Mouse (Mus musculus) hindbrain, embryonic 14.5 days (tissue): ENCODE results near the gene Mup12. TPM values are rescaled to one million over a fixed set of nuclear protein-coding genes. Genes with fewer than 3 reads are reported as not detected.
"Not testable (repeated sequence)": the region's sequence is repeated elsewhere in the genome, so short reads cannot be mapped to it uniquely, and the experiment has no call there.

ENCODE experiments used
- ATAC-seq: fragments of 200-750 bp; cut with Nextera tagmentation; 2 replicates; pipeline ENCODE4 v1.8.0; 2017; ENCODE audit warnings: moderate number of reproducible peaks, mild to moderate bottlenecking, moderate TSS enrichment, moderate library complexity; ENCODE audit not compliant: low FRiP score
- DNase-seq: peaks from one replicate; pipeline ENCODE4 v3.0.0-alpha.2; 2015; ENCODE audit warnings: low spot score
- H3K27ac ChIP-seq: fragments of 300-500 bp; sonication (generic); 2 replicates; pipeline ENCODE4 v1.5.1; 2014; ENCODE audit warnings: mild to moderate bottlenecking, moderate library complexity
- H3K27me3 ChIP-seq: fragments of 300-500 bp; sonication (generic); 2 replicates; pipeline ENCODE4 v1.6.1; 2014; ENCODE audit warnings: mild to moderate bottlenecking, low read length, mixed read lengths; ENCODE audit not compliant: control insufficient read depth, insufficient read depth
- H3K36me3 ChIP-seq: fragments of 300-500 bp; sonication (generic); replicated peaks from 2 replicates; pipeline ENCODE4 v1.6.1; 2014; ENCODE audit not compliant: control insufficient read depth, insufficient read depth
- H3K4me1 ChIP-seq: fragments of 300-500 bp; sonication (generic); replicated peaks from 2 replicates; pipeline ENCODE4 v1.6.1; 2014; ENCODE audit warnings: antibody characterized with exemption, low read length, mixed read lengths; ENCODE audit not compliant: control insufficient read depth, insufficient read depth
- H3K4me2 ChIP-seq: fragments of 300-500 bp; sonication (generic); replicated peaks from 2 replicates; pipeline ENCODE4 v1.6.1; 2014; ENCODE audit warnings: mild to moderate bottlenecking, moderate library complexity
- H3K4me3 ChIP-seq: fragments of 300-500 bp; sonication (generic); replicated peaks from 2 replicates; pipeline ENCODE4 v1.5.1; 2014; ENCODE audit warnings: mild to moderate bottlenecking, low read length
- H3K9ac ChIP-seq: fragments of 300-500 bp; sonication (generic); 2 replicates; pipeline ENCODE4 v1.6.1; 2014
- H3K9me3 ChIP-seq: fragments of 300-500 bp; sonication (generic); 2 replicates; pipeline ENCODE4 v1.6.1; 2016; ENCODE audit warnings: low read length; ENCODE audit not compliant: control insufficient read depth
- WGBS: fragments of 180-500 bp; shearing (Covaris S2); extraction: QIAGEN DNeasy Blood & Tissue Kit; methylation state at CpG from one replicate; pipeline ENCODE4 v1.1.7; 2014; 5-methylcytosine and 5-hydroxymethylcytosine counted together
- polyA plus RNA-seq: library from polyadenylated mRNA; unstranded; fragments of >200 nt; fragmentation: Nextera tagmentation; extraction: Ambion mirVana; gene quantifications from 2 replicates; pipeline ENCODE4 v1.2.1, GENCODE M21; 2014

Gene Mup12
- polyA plus RNA-seq, result not detected in 2 replicates

DNA sequence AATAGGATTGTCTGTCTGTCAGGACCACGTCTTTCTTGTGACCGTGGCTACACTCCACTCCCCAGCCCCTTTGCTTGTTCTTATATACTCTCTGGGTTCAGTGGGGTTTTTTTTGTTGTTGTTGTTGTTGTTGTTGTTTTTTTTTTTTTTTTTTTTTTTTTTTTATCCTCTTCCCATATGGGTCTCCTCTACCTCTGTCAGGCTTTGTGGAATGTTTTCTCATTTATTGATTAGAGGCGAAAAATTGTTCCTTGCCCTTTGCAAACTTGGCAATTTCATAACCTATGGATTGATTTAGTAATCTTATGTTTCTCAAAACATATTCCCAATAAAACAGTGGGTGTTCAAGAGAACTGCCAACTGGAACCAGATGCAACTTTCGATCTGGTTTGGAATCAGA lies at the start of gene Mup12:
Gene Mup12, minus strand, starts transcription at position 101 of the 400 bp plus-strand sequence.
- H3K9me3 ChIP-seq, ATAC-seq, H3K4me3 ChIP-seq, H3K27ac ChIP-seq, H3K4me1 ChIP-seq, H3K36me3 ChIP-seq, H3K4me2 ChIP-seq, DNase-seq, H3K27me3 ChIP-seq, H3K9ac ChIP-seq: not testable (repeated sequence)
- 89% methylated on average over 3 of the region's 4 CpGs for WGBS

Other genes starting within 250 kb of the Mup12 start
- gene Mup1, start 239.4 kb downstream of the Mup12 start, polyA plus RNA-seq, result not detected in 2 replicates
- not detected in 2 replicates for gene Mup10, start 159.1 kb downstream of the Mup12 start, polyA plus RNA-seq
- gene Mup11, start 78.9 kb downstream of the Mup12 start, polyA plus RNA-seq, result not detected in 2 replicates
- gene Mup22, start 80.1 kb upstream of the Mup12 start, polyA plus RNA-seq, result not detected in 2 replicates